Mouse (Mus musculus): Measurements from ENCODE around the gene Ift172.

DNA sequence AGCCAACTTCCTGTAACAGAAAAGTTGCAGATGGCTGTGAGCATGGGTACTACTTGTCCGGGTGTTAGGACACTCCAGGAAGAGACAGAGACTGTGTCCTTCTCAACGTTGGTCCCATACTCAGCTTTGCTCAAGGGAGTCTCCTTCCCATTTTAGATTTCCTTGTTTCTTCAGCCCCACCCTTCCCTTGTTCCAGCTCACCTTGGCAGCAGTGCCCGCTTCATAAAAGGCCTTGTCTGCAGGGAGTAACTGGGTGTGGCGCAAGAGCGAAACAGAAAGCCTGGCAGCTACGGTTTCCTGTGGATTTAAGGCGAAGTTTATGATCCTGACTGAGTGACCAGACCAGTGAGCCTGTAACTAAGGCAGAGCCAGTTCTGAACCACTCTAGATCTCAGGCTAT, 36.5 kb downstream of the Ift172 start:
- no peak for TF ChIP-seq CTCF (IDR thresholded peaks at IDR 0.05; ENCODE audit: extremely low read depth, insufficient read length, insufficient replicate concordance, low read depth, low read length)
- no peak for TF ChIP-seq POLR2A (IDR thresholded peaks at IDR 0.05; ENCODE audit: low read depth, low read length)
